Mouse (Mus musculus) adrenal gland, adult 8-10 months (tissue): ENCODE results near the gene Tfap2d. TPM values are rescaled to one million over a fixed set of nuclear protein-coding genes. Genes with fewer than 3 reads are reported as not detected.

Source experiments
- DNase-seq: peaks from one replicate; pipeline ENCODE4 v3.0.0; 2022
- total RNA-seq, 4 experiments: library from RNA; stranded (reverse); gene quantifications; 2 replicates each; pipeline ENCODE4 v1.2.4; 2022

Gene Tfap2d
- not detected for total RNA-seq

DNA sequence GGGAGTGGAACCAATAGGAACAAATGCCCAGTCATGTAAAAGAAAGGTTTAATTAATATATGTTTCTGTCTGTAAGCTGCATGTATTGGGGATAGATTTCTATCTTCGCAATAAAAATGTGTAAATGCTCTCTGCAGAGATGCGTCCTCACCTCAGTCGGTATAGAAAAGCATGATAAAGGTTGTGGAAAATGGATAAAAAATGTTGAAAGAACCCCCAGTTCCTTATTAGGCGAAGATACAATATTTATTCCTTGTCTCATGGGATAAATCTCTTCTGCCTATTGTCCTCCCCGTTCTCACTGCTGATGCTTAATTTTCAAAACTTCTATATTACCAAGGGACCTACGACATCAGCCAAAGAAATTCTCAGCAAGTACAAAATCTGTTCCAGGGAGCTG lies at the start of gene Tfap2d:
Tfap2d (plus strand) TSS at position 392 of the 400 bp plus-strand sequence.
- DNase-seq: no peak

DNA sequence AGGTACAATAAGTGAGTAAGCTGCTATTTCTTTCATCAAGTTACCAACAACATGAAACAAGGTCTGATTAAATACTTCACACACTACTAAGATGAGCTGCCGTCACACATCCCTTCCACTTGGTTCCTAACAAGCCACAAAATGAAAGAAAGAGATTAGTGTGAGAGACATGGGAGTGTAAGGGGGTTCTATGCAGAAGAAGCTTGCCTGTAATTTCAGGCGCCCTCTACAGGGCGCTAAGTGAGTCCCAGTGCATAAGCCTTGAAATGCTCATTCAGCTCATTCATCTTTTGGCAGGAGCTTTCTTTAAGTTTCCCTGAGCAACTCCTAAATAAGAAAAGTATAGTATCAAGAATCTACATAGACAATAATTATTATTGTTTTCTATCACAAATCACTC lies 46.5 kb upstream of the Tfap2d start:
- DNase-seq: no peak

GRCm38 (mm10) chr1:19056861-19057260 lies 46.0 kb upstream of the Tfap2d start:
- no peak for DNase-seq

- DNase-seq: no peak
Measured at GRCm38 (mm10) chr1:19088078-19088477, 14.7 kb upstream of the Tfap2d start.

- DNase-seq: no peak
Measured at GRCm38 (mm10) chr1:19096921-19097320, 5.9 kb upstream of the Tfap2d start.

- DNase-seq: no peak
Measured at GRCm38 (mm10) chr1:19103316-19103715, 494 bp downstream of the Tfap2d start.

DNA sequence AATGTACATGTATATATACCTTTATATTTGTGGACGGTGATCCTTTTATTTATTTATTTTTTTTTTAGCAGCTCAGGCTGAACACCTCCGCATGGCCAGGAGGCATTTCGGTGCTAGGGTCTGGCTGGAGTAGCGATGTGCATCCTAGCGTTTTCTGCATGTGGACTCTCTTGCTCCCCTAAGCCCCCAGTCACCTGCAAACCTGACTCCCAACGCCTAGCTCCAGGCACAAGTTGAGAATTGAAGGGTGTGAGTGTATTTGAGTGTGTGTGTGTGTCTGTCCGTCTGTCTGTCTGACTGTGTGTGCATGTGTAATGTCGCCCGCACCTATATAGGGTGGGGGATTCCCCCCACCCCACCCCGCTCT lies 937 bp downstream of the Tfap2d start:
- DNase-seq: no peak

GRCm38 (mm10) chr1:19104143-19104857 lies 1.5 kb downstream of the Tfap2d start:
- DNase-seq: no peak

DNA sequence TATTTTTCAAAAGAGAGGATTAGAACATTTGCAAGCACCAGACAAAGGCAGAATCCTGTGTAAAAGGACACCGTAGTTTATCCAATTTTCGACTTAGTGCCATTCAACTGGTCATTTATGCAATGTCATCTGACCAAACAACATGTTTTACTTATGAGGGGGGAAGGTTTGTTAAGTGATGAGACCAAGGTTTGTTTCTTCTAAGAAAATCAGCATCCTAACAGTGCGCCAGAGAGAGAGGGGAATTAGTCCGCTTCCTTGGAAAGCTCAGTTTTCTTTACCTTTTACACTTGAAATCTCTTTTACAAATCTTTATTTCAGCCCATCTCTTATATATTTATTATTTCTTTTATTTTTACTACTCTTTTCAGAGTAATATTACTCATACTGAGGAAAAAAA lies 3.6 kb downstream of the Tfap2d start:
- DNase-seq: no peak

- no peak for DNase-seq
Measured at GRCm38 (mm10) chr1:19106841-19107800, 4.3 kb downstream of the Tfap2d start.

DNA sequence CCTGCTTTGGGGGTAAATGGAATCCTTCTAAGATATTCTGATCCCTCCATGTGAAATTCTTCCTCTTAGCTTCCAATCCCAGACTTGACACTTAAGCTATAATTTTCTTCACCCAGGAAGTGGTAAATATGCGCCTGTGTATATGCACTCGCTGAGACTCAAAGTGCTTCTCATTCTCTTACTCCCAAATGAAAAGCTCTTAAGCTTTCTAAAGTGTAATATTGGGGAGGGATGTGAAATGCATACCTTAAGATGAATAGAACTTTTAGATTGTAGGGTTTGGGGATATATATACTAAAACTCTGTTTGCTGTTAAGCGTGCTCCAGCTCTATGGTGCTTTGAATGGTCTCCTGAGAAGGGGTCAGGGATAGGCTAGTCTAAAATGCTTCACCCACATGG lies 5.0 kb downstream of the Tfap2d start:
- no peak for DNase-seq

DNA sequence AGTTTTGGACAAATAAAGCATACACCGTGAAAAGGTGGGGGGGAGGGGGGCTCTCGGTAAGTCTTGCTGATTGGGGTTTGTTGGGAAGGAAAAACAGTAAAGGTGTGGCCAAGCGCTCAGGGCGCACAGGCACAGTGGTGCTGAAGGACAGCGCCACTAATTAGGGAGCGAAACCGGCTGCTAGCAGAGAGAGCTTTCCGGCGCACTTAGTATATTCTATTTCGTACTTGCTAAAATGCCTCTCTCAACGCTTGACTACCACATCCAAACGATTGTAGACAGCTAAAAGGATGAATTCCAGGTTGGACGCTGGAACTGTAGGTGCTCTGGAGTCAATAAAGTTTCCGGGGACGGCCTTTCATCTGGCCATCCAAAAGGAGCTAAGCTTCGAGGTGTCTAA lies 6.9 kb downstream of the Tfap2d start:
- no peak for DNase-seq

GRCm38 (mm10) chr1:19110211-19110610 lies 7.4 kb downstream of the Tfap2d start:
- DNase-seq: no peak

DNA sequence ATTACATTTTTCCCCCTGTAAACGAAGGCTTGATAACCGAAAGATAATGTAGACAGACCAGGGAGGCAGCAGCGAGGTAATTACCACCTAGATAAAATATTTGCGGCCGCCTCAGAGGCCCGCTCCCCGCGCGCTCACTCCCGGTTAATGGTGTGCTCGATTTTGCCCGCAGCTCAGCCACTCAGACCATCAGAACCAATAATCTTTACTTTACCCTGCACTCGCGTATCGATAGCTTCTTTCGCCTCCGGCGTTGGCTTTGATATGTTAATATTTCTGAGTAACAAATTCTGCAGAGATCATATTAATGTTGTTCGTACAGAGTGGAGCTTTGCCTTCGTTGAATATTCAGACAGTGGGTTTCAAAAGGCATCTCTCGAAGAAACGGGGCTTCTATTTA lies 8.2 kb downstream of the Tfap2d start:
- DNase-seq: no peak

DNA sequence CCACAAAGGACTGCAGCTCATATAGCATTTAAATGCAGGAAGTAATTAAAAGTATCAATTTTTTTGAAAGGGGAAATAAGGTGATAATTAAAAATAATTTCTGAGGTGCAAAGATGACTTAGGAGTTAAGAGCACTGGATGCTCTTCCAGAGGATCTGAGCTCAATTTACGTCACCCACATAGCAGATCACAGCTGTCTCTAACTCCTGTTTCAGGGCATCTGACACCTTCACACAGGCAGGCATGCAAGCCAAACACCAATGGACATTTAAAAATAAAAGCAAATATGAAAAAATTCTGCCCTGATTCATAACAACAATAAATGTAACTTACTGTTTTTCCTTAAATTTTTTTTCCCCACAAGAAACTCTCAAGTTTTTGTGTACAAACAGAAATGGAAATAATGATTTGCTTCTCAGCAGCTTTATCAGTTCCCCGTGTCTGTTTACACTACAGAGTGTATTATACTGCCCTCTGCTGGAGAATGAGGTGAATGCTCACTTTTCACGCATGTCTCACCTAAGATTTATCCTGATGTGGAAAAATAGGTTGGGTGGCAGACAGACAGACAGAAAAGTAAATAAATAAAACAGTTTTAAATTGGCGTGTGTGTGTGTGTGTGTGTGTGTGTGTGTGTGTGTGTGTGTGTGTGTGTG lies 76.0 kb downstream of the Tfap2d start:
- DNase-seq: no peak

GRCm38 (mm10) chr1:19205649-19206048 lies 102.8 kb downstream of the Tfap2d start:
- DNase-seq: no peak

DNA sequence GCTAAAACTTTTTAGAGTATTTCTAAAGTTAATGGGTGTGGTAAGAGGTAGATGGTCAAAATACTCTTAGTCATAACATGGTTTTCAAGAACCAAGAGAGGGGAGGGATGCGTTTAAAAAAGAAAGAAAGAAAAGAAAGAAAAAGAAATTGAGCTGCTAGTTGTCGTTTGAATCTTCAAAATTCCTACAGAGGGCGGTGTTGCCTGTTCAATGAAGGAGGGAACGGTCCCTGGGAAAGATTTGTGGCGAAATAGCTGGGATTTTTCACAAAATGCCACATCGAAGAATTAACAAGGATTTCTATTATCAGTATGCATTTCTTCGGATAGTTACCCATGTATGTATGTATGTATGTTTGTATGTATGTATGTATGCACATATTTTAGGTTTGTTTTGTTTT lies 103.4 kb downstream of the Tfap2d start:
- DNase-seq: no peak

GRCm38 (mm10) chr1:19207611-19208010 lies 104.8 kb downstream of the Tfap2d start:
- DNase-seq: no peak

GRCm38 (mm10) chr1:19208641-19209358 lies 106.0 kb downstream of the Tfap2d start, which contains the start of gene Tfap2b:
Tfap2b (plus strand) TSS chr1:19208914.
- no peak for DNase-seq

DNA sequence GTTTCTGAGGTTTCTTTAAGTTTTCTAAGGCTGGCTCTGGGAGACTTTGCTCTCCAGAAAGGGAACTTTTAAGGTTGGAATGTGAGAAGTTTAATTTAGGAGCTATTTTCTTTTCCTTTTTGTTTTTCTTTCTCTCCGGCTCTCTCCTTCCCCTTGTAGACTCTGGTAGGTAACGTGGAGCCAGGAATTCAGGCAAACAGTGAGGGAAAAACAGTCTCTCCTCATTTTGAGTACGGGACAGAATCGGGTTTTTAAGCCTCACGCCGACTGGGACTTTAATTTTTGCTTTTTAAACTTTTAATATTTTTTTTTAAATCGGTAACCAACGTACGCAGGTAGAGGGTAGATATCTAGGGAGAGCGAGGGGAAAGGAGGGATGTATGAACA lies 106.5 kb downstream of the Tfap2d start:
- no peak for DNase-seq

DNA sequence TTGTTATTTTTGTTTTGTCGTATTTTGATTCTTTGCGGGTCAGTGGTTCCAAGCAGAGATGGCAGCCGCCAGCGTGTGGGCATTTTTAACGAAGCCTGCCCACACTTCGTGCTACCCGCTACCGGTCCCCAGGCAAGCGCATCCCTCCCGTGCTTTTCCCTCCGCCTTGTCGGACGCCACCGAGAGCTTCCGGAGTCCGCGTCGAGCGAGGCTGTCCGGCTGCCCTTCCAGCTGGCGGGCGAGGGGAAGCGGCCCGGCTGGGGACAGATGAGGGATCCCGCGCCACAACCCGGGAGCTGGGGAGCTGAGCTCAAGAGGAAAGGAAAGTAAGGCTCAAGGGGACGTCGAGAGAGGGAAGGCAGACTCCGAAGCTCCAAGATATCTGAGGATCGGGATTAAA lies 107.0 kb downstream of the Tfap2d start:
- DNase-seq: no peak

- no peak for DNase-seq
Measured at GRCm38 (mm10) chr1:19210215-19211032, 107.6 kb downstream of the Tfap2d start.
